Mouse (Mus musculus) activated CD4-positive, CD25-positive, alpha-beta regulatory T cell, adult 4 months (primary cell): ENCODE results near the gene Ears2. TPM values are rescaled to one million over a fixed set of nuclear protein-coding genes. Genes with fewer than 3 reads are reported as not detected.
A peak's percentile ranks its signal among the peaks of the same experiment; 100 is the strongest.
"Not testable (repeated sequence)": the region's sequence is repeated elsewhere in the genome, so short reads cannot be mapped to it uniquely, and the experiment has no call there.

Source experiments
- ATAC-seq: one replicate; pipeline ENCODE4 v1.8.0; 2017
- polyA plus RNA-seq, 2 experiments: library from polyadenylated mRNA; unstranded; fragments of 100-300 nt; shearing (Covaris generic); gene quantifications; one replicate each; pipeline ENCODE4 v1.2.1; 2017

Gene Ears2
- polyA plus RNA-seq, result 1 to 10 TPM; 3.8 to 4.7 TPM

DNA sequence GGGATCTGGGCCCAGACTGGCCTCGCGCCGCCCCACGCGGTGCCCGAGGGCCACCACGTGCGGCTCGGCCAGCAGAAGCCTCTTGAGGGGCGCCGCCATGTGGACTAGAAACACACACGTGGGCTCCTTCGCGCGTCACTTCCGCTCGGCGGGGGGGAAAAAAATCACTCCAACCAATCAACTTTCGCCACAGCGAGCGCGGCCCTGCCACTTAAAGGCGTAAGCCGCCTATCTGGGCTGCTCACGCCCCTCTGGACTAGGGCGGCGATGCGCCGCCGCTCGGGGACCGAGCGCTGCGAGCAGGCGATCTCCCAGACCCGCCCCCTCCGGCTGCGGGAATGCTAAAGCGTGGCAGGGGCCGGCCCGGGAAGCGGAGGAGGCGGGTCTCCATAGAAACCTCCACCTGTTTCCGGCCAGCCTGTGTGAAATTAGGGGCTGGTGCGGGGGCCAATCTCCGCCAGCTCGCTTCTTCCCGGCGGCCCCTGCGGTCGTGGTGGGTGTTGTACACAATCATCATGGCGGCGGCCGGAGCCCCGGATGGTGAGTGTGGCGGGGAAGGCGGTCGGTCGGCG lies at the start of gene Ears2, which contains the start of gene Ubfd1:
Gene Ears2, minus strand, starts transcription at position 319 of the 572 bp plus-strand sequence.
Gene Ubfd1, plus strand, starts transcription at position 231 of the 572 bp plus-strand sequence.
- peak; percentile 83 for ATAC-seq

DNA sequence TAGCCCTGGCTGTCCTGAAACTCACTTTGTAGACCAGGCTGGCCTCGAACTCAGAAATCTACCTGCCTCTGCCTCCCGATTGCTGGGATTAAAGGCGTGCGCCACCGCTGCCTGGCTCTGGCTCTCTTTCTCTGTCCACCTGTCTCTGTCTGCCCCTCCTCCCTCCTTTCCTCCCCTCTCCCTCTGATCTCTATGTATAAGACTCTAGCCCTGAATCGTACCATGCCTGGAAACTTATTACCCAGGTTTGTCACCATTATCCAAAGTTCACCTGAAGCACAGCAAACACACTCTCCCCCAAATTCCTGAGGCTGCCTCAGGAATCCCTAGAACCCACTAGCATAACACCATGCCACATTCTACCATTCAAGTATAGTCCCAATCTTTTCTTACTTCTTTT lies 41.1 kb upstream of the Ears2 start:
- no peak for ATAC-seq

DNA sequence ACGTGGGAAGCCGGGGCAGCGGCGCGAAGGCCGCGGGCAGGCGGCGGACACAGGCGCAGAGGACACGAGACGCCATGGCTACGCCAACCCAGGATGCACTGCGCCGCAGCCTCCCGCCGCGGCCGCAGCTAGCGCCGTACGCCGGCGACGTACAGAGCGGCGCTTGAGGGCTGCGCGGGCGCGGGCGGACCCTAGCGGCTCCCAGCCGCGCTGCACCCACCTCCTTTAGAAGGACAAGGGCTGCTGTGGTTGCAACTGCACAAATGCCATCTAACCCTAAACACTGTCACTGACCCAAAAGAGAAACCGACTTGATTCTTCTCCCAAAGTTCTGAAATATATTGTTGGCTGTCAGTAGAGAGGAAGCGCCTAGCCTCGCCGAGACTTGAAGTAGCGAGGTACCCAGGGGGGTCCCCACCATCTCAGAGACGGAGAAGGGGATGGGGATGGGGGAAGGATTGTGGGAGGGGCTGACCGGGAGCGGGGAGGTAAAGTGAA lies 34.7 kb upstream of the Ears2 start, which contains the start of gene Ndufab1:
Gene Ndufab1, minus strand, starts transcription at position 140 of the 498 bp plus-strand sequence.
- peak; percentile 99 for ATAC-seq

DNA sequence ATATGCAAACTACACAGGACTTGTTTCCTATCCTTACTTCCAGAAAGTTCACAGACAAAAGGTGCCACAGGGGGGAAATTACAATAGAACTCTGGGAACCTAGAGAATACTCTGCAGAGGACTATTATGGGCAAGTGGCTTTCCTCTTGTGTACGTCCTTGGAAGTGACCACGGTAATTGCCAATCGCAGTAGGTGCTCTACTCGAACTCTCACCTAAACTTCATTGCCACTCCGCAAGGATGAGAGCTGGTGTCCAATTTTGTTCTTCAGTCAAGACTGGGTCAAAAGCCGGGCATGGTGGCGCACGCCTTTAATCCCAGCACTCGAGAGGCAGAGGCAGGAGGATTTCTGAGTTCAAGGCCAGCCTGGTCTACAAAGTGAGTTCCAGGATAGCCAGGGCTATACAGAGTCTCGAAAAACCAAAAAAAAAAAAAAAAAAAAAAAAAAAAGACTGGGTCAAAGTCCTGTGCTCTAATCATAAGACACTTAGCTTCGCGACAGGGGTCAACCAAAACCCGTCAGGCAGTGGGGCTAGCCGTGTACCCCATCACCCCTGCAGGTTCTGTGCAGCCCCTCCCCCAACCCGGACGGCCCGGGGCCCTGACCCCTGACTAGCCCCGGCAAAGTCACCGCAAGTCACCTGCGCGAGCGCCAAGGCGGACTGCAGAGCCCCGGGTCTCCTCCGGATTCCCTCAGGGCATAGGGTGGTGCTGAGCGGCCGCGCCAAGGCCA lies 34.1 kb upstream of the Ears2 start:
- not testable (repeated sequence) for ATAC-seq

DNA sequence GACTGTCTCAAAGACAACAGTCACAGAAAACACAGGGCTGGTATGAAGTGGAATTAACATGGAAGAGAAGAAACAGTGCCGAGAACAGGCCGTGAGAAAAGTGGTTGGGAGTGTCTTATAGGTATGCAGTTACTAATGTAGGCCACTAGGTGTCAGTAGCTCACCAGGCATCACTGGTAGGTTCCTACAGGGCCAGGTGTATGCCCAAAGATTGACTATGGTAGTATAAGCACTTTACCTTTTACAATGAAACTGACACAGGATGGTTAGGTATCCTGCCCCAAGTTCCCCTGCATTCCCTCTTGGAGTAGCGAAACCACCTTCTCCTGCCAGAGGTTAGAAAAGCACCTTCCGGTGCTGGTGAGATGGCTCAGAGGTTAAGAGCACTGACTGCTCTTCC lies 32.2 kb upstream of the Ears2 start:
- peak; percentile 53 for ATAC-seq

DNA sequence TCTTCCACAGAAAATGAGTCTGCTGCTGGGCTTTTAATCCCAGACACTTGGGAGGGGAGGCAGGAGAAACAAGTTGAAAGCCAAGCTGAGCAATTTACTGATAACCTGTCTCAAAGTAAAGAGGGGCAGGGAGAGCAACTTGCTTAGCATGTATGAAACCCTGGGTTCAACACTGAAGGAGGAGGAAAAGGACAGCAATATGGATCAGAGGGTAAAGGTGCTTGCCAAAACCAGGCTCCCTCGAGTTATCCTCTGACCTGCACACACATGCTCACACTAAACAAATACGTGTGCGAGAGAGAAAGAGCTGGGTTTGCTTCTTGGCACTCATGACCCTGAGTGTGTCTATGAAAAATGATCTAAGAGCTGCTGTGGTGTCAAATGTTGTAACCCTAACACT lies 30.9 kb upstream of the Ears2 start:
- no peak for ATAC-seq

DNA sequence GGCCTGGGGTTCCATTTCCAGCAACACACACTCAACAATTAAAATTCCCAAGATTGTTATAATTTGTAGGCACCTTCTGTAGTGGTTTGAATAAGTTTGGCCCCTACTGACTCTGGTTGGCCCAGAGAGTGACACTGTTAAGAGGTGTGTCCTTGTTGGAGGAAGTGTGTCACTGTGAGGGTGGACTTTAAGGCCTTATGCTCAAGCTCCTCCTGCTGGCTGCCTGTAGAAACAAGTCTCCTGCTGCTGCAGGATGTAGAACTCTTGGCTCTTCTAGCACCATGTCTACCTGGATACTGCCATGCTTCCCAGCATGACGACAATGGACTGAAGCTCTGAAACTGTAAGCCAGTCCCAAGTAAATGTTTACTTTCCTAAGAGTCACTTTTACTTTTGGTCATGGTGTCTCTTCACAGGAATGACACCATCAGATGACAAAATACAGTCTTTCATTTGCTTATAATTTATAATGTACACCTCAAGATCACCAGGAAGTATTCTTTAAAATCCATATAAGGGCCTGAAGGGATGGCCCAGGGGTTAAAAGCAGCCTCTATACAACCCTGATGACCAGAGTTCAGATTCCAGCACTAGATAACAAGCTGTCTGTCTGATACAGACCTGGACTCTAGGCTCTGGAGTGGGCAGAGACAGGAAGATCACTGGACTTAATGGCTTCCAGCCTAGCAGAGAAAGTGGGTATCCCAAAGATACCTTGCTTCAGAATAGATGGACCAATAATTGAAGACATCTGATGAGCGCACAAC lies 27.7 kb upstream of the Ears2 start:
- ATAC-seq, result no peak

DNA sequence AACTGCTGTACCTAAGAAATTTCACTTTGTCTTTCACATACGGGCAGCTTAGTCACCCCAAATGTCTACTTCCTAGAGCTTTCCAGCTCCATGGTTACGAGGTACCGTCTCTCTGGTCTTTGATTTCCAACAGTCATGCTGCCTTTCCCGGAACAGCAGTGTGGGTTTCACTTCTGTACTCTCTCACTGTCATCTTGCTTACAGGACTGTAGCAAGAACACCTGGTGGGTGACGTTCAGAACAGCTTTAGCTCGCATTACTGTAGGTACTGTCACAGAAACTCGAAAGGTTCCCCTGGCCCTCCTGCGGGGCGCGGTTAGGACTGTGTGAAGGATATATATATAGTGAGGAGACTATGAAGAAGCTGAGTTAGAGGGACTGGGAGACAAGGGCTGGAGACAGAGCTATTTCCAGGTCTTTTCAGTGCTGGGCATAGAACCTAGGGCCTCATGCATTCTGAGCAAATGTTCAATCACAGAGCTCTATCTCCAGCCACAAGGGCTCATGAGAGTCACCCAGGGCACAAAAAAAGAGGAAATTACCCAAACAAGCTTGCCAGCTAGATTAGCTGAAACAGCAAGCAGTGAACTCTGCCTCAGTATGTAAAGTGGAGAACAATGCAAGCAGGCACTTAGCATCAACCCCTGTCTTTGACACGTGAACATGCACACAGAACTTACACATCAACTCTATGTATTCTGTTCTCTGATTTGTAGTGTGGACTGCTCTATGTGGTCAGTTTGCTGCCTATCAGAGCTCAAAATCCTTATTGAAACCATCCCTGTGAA lies 20.3 kb upstream of the Ears2 start:
- ATAC-seq, result no peak

DNA sequence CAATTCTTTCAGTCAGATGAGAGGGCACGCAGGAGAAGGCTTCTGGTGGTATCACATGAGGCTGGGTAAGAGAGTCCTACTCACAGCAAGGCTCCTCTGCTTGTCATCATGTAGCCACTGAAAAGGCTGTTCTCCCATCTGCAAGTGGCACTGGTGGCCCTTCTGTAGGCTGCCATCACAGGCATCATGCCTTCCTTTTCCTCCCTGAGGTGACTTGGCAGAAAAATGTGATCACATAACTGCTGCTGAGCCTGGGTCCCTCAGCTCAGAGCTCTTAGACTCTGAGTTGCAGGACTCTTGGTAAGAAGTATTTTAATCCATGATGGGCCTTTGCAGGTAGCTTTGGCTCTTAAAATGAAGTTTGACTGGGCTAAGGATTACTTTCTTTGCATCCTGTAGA lies 14.0 kb upstream of the Ears2 start:
- no peak for ATAC-seq

DNA sequence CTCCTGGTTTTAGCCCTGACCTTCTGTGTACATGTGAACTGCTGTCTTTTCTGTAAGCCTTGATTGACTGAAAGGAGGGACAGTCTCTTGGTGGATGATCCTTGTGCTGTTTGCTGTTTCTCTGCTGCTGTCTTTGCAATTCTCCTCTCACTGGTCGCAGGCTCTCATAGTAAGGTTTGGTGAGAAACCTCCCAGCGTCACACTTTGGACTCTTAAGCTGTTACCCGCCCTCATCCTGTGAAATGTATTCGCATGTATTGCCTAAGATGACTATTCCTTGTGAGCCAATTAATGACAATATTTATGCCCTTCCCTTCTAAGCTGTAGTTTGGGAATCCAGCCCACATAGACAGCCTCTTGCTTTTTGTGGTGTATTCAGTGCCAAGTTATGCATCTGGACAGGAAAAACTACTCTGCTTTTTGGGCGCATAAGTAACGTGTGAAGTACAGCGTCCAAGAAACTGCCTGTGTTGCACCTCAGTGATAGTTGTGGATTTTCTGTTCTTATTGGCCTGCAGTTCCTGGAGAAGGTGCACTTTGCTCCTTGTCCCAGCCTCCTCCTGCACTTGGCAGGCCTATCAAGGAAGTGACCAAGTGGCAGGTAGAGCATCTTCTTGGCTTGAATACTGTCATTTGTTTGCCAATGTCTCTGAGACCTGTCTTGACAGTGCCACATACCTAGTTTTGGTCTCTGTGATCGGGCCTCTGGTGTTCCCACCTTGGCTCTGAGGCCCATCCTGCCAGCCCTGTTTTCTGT lies 12.9 kb upstream of the Ears2 start:
- no peak for ATAC-seq

DNA sequence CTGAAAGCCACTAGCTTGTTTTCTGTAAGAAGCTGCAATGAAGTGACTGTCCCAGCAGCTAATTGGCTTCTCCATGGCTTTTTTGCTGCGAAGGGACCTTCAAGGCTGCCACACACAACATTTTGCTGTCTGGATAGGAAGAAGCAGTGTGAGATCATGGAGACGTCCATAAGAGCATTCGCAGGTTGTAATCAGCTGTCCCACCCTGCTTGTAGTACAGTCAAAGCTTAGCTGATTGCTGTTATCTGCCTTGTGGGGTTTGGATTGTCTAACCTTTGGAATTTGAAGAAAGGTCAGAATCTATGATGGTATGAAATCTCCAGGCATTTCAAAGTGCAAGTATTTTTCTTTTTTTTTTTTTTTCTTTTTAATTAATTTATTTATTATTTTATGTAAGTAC lies 7.3 kb upstream of the Ears2 start:
- ATAC-seq, result no peak

DNA sequence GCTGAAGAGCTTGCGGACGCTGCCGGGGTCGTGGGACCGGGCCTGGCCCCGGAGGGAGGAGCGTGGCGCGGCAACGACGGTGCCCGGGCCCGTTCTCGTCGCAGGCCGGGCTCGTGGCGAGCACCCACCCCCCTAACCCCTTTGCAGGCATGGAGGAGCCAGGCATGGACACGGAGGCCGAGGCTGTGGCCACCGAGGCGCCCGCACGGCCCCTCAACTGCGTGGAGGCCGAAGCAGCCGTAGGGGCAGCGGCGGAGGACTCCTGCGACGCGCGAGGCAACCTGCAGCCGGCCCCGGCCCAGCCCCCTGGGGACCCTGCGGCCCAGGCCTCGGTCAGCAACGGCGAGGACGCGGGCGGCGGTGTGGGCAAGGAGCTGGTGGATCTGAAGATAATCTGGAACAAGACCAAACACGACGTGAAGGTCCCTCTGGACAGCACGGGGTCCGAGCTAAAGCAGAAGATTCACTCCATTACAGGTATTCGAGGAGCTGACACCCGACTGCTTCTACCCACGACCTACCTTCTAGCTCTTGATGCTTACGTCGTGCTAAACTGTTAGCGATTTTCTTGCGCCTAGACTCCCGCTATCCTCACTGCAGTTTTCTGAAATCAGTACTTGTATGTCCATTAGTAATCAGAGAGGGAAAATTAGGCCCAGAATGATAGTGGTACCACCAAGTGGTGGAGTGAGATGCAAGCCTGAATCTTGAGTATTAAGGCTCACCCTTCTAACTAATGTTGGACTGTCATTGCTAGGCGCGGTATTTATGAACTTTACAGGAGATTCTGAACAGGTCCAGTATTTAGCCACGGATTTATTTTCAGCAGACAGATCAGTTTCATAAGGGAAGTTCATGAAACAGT lies 686 bp upstream of the Ears2 start:
- no peak for ATAC-seq

DNA sequence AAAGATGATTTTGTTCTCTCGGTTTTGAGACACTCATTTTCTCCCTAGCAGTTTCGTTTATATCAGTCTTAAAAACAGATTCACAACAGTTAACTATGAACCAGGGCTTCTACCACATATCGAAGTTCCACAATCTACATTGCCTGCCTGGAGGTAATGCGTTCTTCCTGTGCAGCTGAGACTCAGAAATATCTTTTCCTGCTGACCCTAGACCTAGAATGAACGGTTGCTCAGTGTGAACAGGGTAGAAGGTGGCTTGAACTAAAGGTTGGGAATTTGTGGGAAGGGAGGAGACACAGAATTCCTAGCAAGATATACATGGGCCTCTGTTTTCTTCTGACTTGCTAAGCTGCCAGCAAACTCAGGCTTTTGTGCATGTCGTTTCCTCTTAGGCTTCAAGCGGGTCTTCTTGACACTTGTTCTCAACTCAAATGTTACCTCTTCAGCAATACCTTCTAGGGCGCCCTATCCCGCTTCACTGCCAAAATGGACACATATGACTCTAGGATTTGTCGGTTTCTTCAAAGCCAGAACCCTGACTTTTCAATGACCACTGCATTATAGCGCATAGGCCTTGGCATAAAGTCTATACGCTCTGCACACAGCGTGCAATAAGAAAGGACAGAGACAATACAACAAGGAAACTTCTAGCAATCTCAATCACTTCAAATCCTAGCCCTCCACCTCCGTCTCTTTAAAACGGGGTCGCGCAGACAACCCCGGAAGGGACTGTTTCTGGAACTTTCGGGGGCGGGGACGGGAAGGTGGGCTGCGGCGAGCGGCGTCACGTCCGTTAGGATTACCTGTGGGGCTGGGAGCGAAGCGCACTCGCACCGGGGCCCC lies 740 bp downstream of the Ears2 start:
- ATAC-seq, result peak; percentile 1

DNA sequence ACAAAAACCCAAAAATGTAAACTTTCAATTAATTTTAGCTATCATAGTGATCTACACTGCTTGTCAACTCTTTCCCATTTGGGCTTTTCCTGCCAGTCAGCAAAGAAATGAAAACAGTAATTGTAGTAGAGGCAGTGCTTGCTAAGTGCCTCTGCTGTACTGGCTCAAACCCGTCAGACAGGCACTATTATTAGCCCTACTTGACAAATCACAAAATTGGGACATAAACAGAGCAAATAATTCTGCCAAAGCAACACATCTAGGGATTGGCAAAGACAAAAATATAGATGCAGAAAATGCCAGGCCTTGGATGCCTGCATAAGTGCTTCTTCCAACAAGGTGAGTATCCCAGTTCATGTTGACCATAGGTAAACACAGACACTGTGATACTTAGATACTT lies 1.4 kb downstream of the Ears2 start:
- ATAC-seq, result no peak

DNA sequence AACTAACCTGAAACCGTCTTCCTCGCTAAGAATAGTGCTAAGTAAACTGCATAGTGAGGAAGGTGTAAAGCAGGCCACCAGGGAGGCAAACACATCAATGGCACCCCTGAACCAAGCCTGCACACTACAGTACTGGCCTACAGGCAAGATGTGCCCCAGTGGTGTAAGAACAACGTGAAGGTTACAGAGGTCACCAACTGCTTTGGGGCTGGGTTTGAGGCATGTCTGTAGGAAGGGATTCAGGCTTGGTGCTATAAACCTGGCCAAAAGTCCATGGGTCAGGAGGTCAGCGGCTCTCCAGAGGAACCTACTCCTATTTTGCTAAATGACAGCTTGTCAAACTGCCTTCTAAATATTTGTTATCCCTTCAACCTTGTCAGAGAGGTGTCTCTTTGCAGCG lies 10.4 kb downstream of the Ears2 start:
- ATAC-seq, result no peak

DNA sequence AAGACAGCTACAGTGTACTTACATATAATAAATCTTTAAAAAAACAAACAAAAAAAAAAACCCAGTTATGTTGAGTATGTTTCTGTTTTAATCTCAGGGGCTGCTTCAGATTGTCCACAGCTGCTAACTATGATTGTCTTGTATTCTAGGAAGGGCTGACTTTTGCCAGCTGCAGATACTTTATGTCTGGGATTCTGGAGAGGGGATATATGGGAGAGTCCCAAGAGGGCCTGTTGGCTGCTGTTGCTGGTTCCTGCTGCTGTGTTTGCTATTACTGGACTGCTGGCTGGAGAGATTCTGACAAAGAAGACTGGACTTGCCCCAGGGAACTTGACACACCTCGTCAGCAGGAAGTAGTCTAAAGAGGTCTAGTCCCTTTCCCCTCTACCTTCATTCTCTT lies 16.2 kb downstream of the Ears2 start:
- ATAC-seq, result no peak

DNA sequence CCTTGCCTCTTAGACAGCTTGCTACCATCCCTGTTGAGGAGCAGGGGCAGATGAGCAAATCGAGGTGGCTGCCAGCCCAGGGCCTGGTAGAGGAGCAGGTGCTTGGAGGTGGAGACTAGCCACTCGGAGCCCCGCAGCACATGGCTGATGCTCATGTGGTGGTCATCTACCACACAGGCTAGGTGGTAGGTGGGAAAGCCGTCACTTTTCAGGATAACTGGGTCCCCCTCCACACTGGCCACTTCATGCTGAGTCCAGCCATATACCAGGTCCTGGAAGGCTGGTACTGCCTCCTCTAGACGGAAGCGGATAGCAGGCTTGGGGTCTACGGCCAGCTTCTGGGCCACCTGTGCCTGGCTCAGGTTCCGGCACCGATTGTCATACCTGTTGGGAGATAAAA lies 18.9 kb downstream of the Ears2 start:
- ATAC-seq, result no peak

DNA sequence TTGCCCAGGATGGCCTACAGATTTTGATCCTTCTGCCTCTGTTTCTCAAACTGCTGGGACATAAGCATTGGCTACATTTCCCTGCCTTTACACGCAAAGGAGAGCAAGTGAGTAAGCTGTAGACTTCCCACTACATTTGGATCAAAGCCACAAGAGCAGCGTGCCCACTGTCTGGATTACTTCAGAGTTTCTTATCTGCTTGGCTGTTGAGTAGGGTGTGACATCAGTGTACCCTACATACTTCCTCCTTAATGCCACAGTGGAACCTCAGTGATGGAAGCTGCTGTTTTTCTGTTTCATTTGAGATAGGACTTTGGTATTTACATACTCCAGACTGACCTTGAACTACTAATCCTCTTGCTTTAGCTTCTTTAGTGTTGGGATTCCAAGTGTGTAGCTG lies 20.2 kb downstream of the Ears2 start:
- no peak for ATAC-seq

DNA sequence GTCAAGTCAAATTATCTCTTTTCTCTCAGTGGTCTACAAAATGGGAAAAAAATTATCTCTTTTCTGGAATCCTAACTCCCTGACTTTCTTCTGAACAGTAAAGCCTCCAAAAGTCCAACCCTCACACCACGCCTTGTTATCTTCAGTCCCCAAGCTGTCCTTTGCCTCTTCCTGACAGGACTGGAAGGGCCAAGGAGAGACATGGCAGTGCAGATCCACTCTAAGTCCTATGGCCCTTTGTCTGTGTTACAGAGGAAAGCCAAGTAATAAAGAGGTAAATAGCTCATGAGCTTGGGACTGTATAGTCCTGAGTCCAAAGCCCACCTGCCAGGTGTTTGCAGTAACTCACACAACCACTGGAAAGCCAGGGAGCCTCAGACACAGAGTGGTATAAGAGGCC lies 21.4 kb downstream of the Ears2 start:
- ATAC-seq, result no peak

DNA sequence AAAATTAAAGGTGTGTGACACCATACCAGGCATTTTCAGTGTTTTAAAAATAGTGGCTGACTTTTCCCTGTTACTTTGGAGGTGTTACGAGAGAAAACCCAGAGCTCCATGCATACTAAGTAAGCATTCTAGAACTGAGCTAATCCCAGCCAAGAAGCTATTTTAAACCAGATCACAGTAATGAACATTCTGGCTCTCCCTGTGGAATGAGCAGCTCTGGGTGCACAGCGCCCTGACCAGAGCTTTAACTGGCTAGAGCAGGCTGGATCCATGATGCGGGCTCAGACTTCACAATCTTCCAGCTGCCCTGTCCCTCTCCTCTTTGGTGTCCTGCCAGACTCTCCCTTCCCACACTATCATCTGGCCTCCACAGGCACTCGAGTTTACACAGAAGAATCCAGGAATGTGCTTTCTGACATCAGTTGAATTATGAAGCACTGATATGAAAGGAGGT lies 21.9 kb downstream of the Ears2 start:
- no peak for ATAC-seq
